In the genomic region with DNA sequence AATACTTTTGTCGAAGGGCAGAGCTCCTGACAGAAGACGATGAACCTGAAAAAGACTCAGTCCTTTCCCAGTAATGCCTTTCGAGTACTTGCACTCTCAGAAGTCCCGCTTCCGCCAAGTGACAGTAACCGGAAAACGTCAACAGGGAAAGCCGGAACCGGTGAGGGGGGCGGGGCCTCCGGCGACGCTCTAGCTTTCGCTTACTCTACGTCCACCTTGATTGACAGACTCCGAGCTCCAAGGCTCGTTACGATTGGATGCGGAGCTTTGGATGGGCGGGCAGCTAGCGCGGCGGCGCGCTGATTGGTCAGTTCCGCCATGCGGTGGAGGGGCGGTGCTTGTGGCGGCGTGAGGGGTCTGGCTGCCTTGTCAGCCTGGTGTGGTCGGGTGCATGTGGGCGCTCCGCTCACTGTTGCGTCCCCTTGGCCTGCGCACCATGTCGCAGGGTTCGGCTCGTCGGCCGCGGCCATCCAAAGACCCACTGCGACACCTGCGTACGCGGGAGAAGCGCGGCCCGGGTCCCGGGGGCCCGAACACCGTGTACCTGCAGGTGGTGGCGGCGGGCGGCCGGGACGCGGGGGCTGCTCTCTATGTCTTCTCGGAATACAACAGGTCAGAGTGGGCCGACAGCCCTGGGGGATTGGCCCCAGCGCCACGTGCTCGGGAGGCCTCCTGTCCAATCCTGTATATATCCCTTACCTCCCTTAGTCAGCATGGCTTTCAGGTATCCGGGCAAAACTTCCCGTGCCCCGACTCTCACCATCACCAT, we compare ENCODE assay signal across 8 mouse cellular contexts. TPM values are rescaled to one million over a fixed set of nuclear protein-coding genes. Genes with fewer than 3 reads are reported as not detected.
A peak's percentile ranks its signal among the peaks of the same experiment; 100 is the strongest.
DNase-seq lines count a peak whose midpoint lies in the region; ATAC-seq and TF ChIP-seq lines count a peak whose summit lies in the region.

Gene Elac2 (plus strand): TSS at position 319 of the 769 bp plus-strand sequence.

- peak; percentile 92 for TF ChIP-seq POLR2A in testis, adult 2 months (IDR thresholded peaks at IDR 0.05; ENCODE audit: control insufficient read depth, low read depth, low read length)

- peaks cover 41% of the 10 kb centered on the region for H3K36me3 ChIP-seq in E14TG2a.4 (ENCODE audit: insufficient read depth, low read length)
- peaks cover 24% of the 10 kb centered on the region for H3K36me3 ChIP-seq in forebrain, embryonic 12.5 days (replicated peaks)
- H3K36me3 ChIP-seq in heart, postnatal 0 days (replicated peaks; ENCODE audit: control insufficient read depth, insufficient read depth, low read length) = peaks cover 32% of the 10 kb centered on the region
- no peaks in the 10 kb centered on the region for H3K36me3 ChIP-seq in liver, embryonic 16.5 days (ENCODE audit: control insufficient read depth, insufficient read depth)
- H3K36me3 ChIP-seq in neural tube, embryonic 13.5 days = peaks cover 33% of the 10 kb centered on the region
- H3K36me3 ChIP-seq in testis, adult 2 months (ENCODE audit: control insufficient read depth, insufficient read depth, low read length) = peaks cover 2% of the 10 kb centered on the region; the same call in 1 of the 2 replicates

- under 1% methylated on average over 65 of the region's 65 CpGs for WGBS in forebrain, embryonic 12.5 days
- WGBS in heart, postnatal 0 days = under 1% methylated on average over 65 of the region's 65 CpGs
- WGBS in liver, embryonic 16.5 days (ENCODE audit: insufficient replicate concordance) = under 1% methylated on average over 65 of the region's 65 CpGs
- WGBS in neural tube, embryonic 13.5 days = under 1% methylated on average over 62 of the region's 65 CpGs

- H3K4me1 ChIP-seq in E14TG2a.4 (replicated peaks; ENCODE audit: low read depth, low read length) = peaks cover 11% of the 10 kb centered on the region
- peaks cover 17% of the 10 kb centered on the region for H3K4me1 ChIP-seq in forebrain, embryonic 12.5 days
- H3K4me1 ChIP-seq in heart, postnatal 0 days (ENCODE audit: control insufficient read depth, insufficient read depth) = no peaks in the 10 kb centered on the region
- H3K4me1 ChIP-seq in liver, embryonic 16.5 days (ENCODE audit: control insufficient read depth, low read depth, low read length) = peaks cover 15% of the 10 kb centered on the region
- H3K4me1 ChIP-seq in neural tube, embryonic 13.5 days (replicated peaks) = peaks cover 16% of the 10 kb centered on the region
- H3K4me1 ChIP-seq in testis, adult 2 months (ENCODE audit: control insufficient read depth, insufficient read depth, low read length) = no peaks in the 10 kb centered on the region

- TF ChIP-seq CTCF in E14TG2a.4 (conservative IDR thresholded peaks at IDR 0.05; ENCODE audit: low read length) = no peak
- no peak for TF ChIP-seq CTCF in heart, postnatal 0 days (IDR thresholded peaks at IDR 0.05; ENCODE audit: low read depth)
- TF ChIP-seq CTCF in testis, adult 2 months (IDR thresholded peaks at IDR 0.05; ENCODE audit: control insufficient read depth, insufficient read depth, insufficient replicate concordance, low read depth, low read length) = no peak

- peak within 1 kb of the TSS; percentile 79 for H3K9ac ChIP-seq in forebrain, embryonic 12.5 days
- peak within 1 kb of the TSS; percentile 76 for H3K9ac ChIP-seq in heart, postnatal 0 days (replicated peaks; ENCODE audit: low read depth, low read length)
- peak within 1 kb of the TSS; percentile 86 for H3K9ac ChIP-seq in liver, embryonic 16.5 days (ENCODE audit: low read depth, low read length)
- peak within 1 kb of the TSS; percentile 83 for H3K9ac ChIP-seq in neural tube, embryonic 13.5 days

- peak within 1 kb of the TSS; percentile 97 for H3K4me3 ChIP-seq in E14TG2a.4 (replicated peaks; ENCODE audit: low read length)
- H3K4me3 ChIP-seq in forebrain, embryonic 12.5 days (replicated peaks) = peak within 1 kb of the TSS; percentile 90
- H3K4me3 ChIP-seq in heart, postnatal 0 days (ENCODE audit: low read depth, low read length) = peak within 1 kb of the TSS; percentile 95
- peak within 1 kb of the TSS; percentile 93 for H3K4me3 ChIP-seq in liver, embryonic 16.5 days (ENCODE audit: low read depth, low read length)
- peak within 1 kb of the TSS; percentile 72 for H3K4me3 ChIP-seq in neural tube, embryonic 13.5 days
- peak within 1 kb of the TSS; percentile 94 for H3K4me3 ChIP-seq in testis, adult 2 months (ENCODE audit: control insufficient read depth, low read depth, low read length)

- peak; percentile 98 for DNase-seq in c-Kit-positive CD71-positive TER-119-positive erythroid progenitor cells, embryonic 14.5 days (ENCODE audit: low spot score)
- peak; percentile 99 for DNase-seq in heart, postnatal 0 days (ENCODE audit: low spot score)
- DNase-seq in kidney, postnatal 4 days = peak; percentile 96 to 98

- H3K9me3 ChIP-seq in E14TG2a.4 (ENCODE audit: low read length) = no peaks in the 10 kb centered on the region
- H3K9me3 ChIP-seq in forebrain, embryonic 12.5 days = no peaks in the 10 kb centered on the region
- H3K9me3 ChIP-seq in heart, postnatal 0 days (replicated peaks; ENCODE audit: control insufficient read depth, low read length) = no peaks in the 10 kb centered on the region
- H3K9me3 ChIP-seq in liver, embryonic 16.5 days (replicated peaks; ENCODE audit: control insufficient read depth, low read length) = no peaks in the 10 kb centered on the region
- no peaks in the 10 kb centered on the region for H3K9me3 ChIP-seq in neural tube, embryonic 13.5 days

- TF ChIP-seq EP300 in heart, postnatal 0 days (IDR thresholded peaks at IDR 0.05; ENCODE audit: low read depth) = no peak

- peak within 1 kb of the TSS; percentile 84 for H3K4me2 ChIP-seq in forebrain, embryonic 12.5 days
- H3K4me2 ChIP-seq in heart, postnatal 0 days (ENCODE audit: low read depth, low read length) = peak within 1 kb of the TSS; percentile 98
- H3K4me2 ChIP-seq in liver, embryonic 16.5 days (ENCODE audit: low read depth, low read length) = peak within 1 kb of the TSS; percentile 85
- H3K4me2 ChIP-seq in neural tube, embryonic 13.5 days = peak within 1 kb of the TSS; percentile 77

- ATAC-seq in forebrain, embryonic 12.5 days (ENCODE audit: low FRiP score) = peak; percentile 100
- peak; percentile 99 for ATAC-seq in heart, postnatal 0 days (ENCODE audit: insufficient read depth, low read depth)
- ATAC-seq in liver, embryonic 16.5 days (ENCODE audit: low read depth) = peak; percentile 100
- peak; percentile 99 for ATAC-seq in neural tube, embryonic 13.5 days (ENCODE audit: low read depth)

- no peak within 1 kb of the TSS for H3K27ac ChIP-seq in forebrain, embryonic 12.5 days
- H3K27ac ChIP-seq in heart, postnatal 0 days (ENCODE audit: low read depth) = peak within 1 kb of the TSS; percentile 47; the same call in 1 of the 2 replicates
- H3K27ac ChIP-seq in liver, embryonic 16.5 days (ENCODE audit: low read length) = peak within 1 kb of the TSS; percentile 61
- 0 out of 2 replicates have a peak within 1 kb of the TSS, but pooled peaks have one; percentile 6 for H3K27ac ChIP-seq in neural tube, embryonic 13.5 days (replicated peaks)
- H3K27ac ChIP-seq in testis, adult 2 months (ENCODE audit: control insufficient read depth, insufficient read depth, low read depth, low read length) = no peak within 1 kb of the TSS

- 0 out of 2 replicates have a peak, but pooled peaks cover 5% of the 10 kb centered on the region for H3K27me3 ChIP-seq in E14TG2a.4 (ENCODE audit: insufficient read depth, low read length)
- H3K27me3 ChIP-seq in forebrain, embryonic 12.5 days = no peaks in the 10 kb centered on the region
- H3K27me3 ChIP-seq in heart, postnatal 0 days (ENCODE audit: control insufficient read depth, insufficient read depth, low read length) = no peaks in the 10 kb centered on the region
- no peaks in the 10 kb centered on the region; the same call in 1 of the 2 replicates for H3K27me3 ChIP-seq in liver, embryonic 16.5 days (ENCODE audit: control insufficient read depth, insufficient read depth, low read depth, low read length)
- peaks cover 9% of the 10 kb centered on the region for H3K27me3 ChIP-seq in neural tube, embryonic 13.5 days
- no peaks in the 10 kb centered on the region for H3K27me3 ChIP-seq in testis, adult 2 months (ENCODE audit: control insufficient read depth, insufficient read depth, low read length)

RNA-seq across cellular contexts. Expression of gene Elac2, which starts in this region (rescaled TPM):
- 34.8 and 38.9 TPM in 2 replicates for polyA plus RNA-seq in forebrain, embryonic 12.5 days (2016; fragmentation: Nextera tagmentation; extraction: Ambion mirVana)
- 33.6 and 36.0 TPM in 2 replicates for total RNA-seq in heart, postnatal 0 days (2014; rRNA removed; ENCODE audit: low replicate concordance)
- polyA plus RNA-seq in heart, postnatal 0 days (2015; fragmentation: Nextera tagmentation; extraction: Ambion mirVana) = 14.0 and 15.1 TPM in 2 replicates
- 12.8 and 13.7 TPM in 2 replicates for polyA plus RNA-seq in liver, embryonic 16.5 days (2015; fragmentation: Nextera tagmentation; extraction: Ambion mirVana)
- 32.4 and 35.0 TPM in 2 replicates for polyA plus RNA-seq in neural tube, embryonic 13.5 days (2015; fragmentation: Nextera tagmentation; extraction: Ambion mirVana)
- polyA plus RNA-seq in testis, adult 2 months (2012; rRNA removed) = 14.9 and 16.3 TPM in 2 replicates

Comparison
In these comparisons a context has a peak if more than half of its experiments do, and no peak if none do; other contexts are left out.
1. H3K27ac ChIP-seq: peak in heart, postnatal 0 days (single experiment), liver, embryonic 16.5 days (single experiment) and neural tube, embryonic 13.5 days (single experiment); none in forebrain, embryonic 12.5 days (single experiment) and testis, adult 2 months (single experiment).
2. Peak in every context shown above with its lines, with median percentiles within 50 percentile points of each other: H3K4me3 ChIP-seq, DNase-seq, ATAC-seq, H3K4me2 ChIP-seq and H3K9ac ChIP-seq.